Mouse (Mus musculus): Measurements from ENCODE around the gene Tspan18. TPM values are rescaled to one million over a fixed set of nuclear protein-coding genes. Genes with fewer than 3 reads are reported as not detected.

The Tspan18 gene
- total RNA-seq, 2 experiments from 2014 or later, result 37.1 to 40.1 TPM

DNA sequence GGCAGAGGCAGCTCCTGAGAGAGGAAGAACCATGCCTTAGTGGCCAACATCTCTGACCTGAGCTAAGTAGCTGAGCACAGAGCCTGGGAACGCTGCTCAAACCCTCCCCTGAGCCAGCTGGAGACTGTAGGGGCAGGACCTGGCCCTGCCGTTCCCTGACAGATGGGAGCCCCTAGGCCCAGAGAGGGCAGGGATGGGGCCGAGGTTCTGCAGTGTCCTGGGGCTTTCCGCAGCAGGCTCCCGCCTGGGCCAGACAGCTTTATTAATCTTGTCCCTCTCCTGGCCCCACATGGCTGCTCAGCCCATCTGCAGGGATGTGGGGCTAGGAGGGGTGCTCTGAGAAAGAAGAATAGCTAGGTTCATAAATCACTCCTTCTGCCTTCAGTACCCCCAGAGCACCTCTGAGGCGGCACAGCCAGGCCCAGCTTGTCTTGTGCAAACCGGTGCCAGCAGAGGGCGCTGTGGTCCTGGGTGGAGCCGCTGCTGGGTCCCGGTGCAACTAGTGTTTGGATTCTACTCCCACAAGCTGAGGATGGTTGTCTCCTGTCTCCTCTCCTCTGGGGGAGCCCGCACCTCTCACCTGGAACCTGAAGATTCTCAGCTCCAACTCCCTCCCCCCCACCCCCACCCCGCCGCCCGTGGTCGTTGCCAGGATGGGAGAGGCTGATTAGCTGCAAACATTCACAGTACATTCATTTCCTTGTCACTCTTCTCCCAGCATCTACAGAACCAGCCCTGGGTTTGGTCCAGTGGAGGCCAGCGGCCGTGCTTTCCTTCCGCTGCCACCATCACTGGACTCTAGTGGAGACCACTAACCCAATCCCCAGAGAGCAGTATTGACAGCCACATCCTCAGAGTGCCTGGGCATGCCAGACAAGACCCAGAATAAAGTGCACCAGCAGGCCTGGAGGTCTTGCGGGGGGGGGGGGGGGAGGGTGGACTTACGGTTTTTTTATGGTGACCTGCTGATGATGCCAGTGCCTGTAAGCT, 107.4 kb downstream of the Tspan18 start:
- DNase-seq (ENCODE audit: extremely low spot score in 1 of 2, low spot score in 1 of 2), result peak; percentile 87 to 97

DNA sequence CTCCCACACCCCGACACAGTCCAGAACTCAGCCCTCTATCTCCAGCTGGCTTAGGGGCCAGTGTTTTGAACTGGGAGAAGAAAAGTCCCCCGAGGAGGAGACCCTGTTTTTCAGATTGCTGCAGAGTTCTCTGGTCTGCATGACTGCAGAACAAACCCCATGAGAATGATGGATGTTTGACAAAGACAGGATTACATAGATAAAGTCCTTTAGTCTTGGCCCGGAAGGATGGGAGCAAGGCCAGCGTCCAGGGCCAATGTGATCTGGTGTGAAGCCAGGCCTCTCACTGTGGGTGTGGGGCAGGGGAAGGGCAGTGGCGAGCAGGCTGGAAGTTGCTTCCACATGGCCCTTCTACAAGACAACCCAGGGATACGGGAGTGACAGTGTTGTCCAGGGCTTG, 110.8 kb downstream of the Tspan18 start:
- no peak for DNase-seq (ENCODE audit: extremely low spot score in 1 of 2, low spot score in 1 of 2)

DNA sequence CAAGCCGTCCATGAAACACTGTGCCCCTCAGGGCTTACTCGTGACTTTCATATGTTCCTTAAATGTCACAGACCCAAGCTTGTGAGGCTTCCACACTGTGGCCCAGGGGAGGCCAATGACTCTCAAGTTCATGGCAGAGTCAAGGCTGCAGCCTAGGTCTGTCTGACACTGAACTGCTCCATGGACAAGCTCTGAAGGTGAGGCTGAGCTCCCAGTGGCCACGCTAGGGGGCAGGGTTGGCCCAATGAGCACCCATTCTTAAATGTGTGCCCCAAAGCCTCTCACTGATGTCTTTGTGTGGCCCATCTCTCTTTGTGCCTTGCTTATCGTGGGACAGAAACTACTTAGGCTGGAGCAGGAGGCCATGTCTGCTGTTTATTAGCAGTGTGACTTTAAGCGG, 113.9 kb downstream of the Tspan18 start:
- no peak for DNase-seq (ENCODE audit: extremely low spot score in 1 of 2, low spot score in 1 of 2)

DNA sequence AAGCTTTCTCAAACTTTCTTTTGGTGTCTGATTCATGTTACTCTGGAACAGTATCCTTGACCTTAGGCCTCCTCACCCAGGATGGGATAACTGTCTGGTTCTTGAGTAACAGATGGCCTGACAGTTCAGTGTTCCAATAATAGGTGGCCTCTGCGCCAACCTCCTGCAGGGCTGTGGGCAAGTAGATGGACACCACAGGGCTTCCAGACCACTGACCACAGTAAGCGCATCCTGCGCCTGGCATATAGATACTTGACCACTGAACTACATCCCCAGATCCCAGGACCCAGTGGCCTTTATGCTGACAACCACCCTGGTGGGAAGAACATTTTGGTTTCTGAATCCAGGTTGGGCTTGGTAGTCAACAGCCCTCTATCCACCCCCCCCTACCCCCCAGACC, 114.7 kb downstream of the Tspan18 start:
- DNase-seq (ENCODE audit: extremely low spot score in 1 of 2, low spot score in 1 of 2), result no peak

DNA sequence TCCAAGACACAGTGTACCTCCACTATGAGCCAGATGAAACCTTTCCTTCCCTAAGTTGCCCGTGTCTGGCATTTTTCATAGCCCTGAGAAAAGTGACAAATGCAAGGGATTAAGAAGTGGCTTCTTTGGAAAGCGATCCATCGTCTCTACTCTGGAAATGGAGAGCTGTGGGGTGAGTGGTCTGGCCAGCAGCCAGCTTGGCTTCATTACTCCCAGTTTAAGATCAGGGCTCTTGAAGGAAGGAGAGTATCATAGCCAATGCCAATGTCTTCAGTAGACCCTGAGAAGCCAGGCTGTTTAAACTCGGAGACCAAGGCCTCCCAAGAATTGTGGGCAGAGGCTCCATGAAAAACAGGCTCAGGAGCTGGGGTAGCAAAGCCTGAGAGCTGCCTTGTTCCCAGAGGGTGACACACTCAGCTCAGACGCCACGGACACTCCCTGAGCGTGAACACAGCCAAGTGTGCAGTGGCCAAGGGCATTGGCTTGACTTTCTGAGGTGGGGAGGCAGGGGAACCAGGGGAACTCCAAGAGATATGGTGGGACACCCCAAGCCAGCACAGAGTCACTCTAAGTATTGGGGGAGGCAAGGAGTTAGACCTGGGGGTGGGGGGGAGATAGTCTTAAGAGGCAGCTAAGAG, 115.8 kb downstream of the Tspan18 start:
- no peak for DNase-seq (ENCODE audit: extremely low spot score in 1 of 2, low spot score in 1 of 2)

DNA sequence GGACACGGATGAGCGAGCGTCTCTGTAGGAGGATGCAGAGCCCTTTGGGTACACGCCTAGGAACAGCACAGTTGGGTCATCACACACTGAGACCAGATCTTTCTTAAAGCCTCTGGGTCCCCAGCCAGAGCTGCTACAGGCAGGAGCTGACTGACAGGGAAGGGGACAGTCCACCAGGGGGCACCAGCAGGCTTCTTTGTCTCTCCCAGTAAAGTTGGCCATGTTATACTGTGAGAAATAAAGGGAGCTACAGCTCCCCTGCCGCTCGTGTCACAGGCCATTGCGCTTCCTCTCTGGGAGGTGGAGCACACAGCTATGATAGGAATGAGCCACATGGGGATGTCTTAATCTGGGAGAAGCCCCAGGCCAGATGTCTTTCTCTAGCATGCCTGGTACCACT, 117.3 kb downstream of the Tspan18 start:
- DNase-seq (ENCODE audit: extremely low spot score in 1 of 2, low spot score in 1 of 2), result peak; percentile 90 to 98

DNA sequence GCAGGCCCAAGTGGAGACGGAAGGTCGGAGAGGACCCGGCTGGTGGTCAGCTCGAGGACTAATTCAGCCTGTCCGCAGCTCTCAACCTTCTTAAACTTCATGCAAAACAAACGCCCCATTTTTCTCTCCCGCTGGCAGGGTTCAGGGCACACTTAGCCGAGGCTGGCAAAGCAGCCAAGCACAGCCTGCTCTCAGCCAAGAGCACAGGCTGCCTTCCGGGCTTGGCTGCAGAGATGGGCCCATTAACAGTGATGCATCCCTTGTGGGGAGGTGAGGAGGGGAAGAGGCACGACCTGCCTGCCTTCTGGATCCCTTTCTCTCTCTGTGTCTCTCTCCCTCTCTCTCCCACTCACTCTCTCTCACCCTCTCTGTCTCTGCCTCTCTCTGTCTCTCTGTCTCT, 118.5 kb downstream of the Tspan18 start:
- no peak for DNase-seq (ENCODE audit: extremely low spot score in 1 of 2, low spot score in 1 of 2)

DNA sequence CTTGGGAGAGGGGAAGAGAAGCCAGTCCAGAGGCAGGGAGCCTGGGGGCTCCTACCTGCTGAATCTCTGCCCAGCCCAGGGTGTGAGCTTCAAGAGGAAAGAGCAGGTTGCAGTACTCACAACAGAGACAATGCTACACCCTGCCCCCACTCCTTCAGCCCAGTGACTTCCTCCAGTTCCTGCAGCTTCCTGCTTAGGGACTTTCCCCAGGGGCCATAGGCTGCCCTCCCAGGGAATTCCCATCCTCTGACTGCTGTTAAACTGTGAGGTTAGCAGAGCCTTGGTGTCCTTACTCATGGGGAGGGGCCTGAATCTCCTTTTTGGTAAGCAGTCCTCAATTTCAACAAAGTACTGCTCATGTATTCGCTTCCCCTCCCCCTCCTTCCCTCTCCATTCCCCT, 120.1 kb downstream of the Tspan18 start:
- no peak for DNase-seq (ENCODE audit: extremely low spot score in 1 of 2, low spot score in 1 of 2)

DNA sequence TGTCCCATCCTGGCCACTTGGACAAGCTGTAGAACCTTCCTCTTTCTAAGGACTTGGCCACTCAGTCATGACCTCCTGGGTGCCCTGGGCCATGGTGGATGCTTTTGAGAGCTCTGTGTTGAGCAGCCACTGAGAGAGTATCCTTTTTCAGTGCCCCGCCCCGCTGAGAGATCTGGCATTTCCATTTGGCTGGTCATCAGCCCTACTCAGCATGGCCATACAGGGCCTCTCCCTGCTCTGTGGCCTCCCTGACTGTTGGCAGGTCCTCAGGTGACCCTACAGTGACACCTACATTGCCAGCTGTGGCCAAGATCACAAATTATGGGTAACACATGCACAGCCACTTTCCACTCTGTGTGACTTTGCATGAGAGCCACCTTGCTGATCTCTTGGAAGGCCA, 121.4 kb downstream of the Tspan18 start:
- no peak for DNase-seq (ENCODE audit: extremely low spot score in 1 of 2, low spot score in 1 of 2)

DNA sequence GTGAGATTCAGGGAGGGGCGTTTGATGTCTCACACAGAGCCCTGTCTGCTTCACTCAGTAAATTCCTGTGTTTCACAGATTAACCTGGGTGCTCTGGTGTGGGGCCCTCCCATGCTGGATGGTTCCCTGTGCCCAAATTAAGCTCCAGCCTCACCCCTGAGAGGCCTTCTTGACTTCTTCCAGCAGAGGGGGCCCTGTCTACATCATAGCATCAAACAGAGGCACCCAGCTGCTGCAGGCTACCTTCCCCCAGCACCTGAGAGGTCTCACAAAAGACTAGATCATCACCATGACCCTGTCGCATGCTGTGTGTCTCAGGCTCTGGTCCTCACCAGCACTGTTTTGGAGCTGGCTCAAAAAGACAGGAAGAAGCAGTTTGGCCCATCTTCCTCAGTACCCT, 121.9 kb downstream of the Tspan18 start:
- no peak for DNase-seq (ENCODE audit: extremely low spot score in 1 of 2, low spot score in 1 of 2)

DNA sequence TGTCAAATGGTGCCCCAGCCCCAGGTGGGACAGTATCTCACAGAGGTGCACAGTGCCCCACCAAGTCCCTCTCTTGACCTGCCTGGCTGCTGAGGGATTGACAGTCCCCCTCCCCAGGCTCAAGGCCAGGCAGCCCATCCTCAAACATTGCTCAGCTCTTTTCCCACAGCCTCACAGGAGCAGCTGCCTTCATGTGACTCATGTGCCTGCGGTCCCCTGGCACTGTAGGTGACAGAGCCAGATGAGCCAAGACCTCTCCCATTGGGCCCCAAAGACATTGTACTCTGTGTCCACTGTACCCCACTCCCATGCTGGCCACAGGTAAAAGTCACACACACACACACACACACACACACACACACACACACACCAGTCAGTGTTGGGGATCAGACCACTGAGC, 128.2 kb downstream of the Tspan18 start:
- DNase-seq (ENCODE audit: extremely low spot score in 1 of 2, low spot score in 1 of 2), result no peak

DNA sequence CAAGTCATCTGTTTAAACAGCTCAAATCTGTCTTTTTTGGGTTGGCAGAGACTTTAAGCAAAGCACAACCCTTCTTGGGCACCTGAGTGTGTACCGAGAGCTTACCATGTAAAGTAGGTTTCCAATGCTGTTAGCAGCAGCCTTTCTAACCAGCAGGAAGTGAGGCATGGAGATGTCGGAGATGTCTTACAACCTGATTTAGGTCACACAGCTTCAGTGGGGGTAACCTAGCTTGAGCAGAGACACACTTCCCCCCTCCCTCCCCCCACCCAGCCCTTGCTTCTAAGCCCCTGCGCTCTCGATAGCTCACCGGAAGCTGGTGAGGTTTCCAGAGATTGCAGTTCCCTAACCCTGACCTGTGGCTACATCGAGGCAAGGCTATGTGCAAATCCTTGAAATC, 129.7 kb downstream of the Tspan18 start:
- DNase-seq (ENCODE audit: extremely low spot score in 1 of 2, low spot score in 1 of 2), result no peak

DNA sequence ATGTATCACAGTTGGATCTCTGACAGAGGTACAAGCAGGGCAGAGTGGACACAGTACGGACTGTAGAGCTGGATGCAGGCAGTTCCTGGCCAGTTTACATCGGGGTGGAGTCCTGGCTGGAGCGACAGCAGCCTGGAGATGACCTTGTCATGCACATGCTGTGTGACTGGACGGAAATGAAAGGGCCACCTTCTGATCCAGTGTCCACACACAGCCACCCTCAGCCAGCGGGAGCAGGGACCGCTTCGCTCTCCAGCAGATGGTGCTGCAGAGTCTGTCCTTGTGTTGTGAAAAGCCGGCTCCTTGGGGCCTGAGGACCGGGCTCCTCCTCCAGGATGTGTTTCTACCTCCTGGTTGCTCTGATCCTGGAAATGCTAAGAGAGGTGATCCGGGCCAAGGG, 130.6 kb downstream of the Tspan18 start:
- DNase-seq (ENCODE audit: extremely low spot score in 1 of 2, low spot score in 1 of 2), result peak in 1 of 2 experiments; percentile 54

DNA sequence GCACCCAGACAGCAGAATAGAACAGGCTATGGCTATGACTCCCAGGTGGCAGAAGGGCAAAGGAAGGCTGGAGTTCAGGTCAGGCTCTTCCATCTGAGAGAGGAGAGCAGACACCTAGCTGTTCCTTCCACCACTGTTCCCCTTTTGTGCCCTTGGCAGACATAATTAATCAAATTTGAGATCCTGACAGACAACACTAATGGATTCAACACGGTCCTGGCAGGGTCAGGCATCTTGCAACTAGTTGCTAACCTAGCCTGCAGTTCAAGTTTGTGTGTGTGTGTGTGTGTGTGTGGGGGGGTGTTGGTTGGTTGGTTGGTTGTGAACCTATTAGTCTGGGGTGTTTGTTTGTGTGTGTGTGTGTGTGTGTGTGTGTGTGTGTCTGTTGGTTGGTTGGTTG, 131.5 kb downstream of the Tspan18 start:
- DNase-seq (ENCODE audit: extremely low spot score in 1 of 2, low spot score in 1 of 2), result no peak

DNA sequence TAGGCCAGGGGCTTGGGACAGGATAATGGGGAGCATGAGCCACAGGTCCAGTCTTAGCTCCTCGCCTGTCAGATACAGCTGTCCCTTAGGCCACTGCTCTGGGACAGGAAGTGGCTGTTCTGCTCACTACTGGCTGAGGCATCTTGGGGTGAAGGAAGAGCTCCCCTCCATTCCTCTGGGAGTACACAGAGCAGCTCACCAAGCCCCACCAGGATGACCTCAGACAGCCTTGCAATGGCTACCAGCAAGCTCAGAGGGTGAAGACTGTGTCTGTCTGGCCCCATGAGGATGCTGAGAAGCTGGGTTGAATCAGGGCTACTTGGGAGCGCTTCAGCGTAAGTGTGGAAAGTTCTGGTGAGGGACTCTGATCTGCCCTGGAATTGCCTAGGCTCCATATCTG, 132.3 kb downstream of the Tspan18 start:
- DNase-seq (ENCODE audit: extremely low spot score in 1 of 2, low spot score in 1 of 2), result no peak

DNA sequence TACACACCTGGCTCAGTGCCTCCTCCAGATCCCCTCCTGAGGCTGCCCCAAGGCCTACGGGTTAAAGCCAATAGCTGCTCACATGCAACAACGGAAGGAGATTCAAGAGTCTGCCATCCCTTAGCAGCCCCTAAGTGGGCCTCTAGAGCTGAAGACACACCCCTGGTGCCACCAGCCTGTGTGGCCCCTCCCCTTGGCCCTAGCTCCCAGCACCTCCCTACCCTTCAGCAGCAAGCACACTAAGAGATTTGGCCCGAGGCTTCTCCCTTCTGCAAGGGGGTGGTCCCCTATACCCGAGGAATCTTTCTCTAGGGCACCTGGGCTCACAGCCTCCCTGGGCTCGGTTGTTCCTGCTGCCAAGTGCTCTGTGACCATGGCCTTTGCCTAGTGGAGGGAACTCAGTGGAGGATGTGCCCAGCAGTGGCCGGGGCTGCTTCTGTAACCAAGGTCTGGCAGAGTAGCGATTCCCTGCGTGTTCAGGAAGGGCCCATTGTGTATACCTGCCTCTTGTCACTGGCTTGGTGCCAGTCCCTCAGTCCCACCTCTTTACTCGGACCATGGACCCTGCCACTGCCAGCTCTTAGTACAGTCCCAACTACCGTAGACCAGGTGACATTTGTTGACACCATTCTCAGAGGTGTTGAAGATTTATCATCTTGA, 133.5 kb downstream of the Tspan18 start:
- DNase-seq (ENCODE audit: extremely low spot score in 1 of 2, low spot score in 1 of 2), result no peak

DNA sequence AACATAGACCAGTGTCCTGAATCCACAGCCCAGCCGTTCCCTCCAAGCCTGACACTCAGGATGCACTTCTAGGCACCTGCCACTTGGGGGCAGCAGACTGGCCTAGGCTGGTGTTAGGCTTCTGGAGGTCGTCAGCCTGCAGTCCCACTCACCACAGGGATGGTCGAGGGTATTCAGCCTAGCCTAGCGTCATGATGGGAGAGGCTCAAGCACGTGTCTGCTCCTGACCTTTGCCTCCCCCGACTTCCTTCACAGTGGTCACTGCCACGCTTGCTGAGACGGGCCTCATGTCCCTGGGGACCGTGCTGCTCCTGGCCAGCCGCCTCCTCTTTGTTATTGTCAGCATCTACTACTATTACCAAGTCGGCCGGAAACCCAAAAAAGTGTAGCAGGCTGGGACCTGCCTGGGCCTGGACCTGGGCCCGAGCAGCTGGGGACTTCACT, 134.8 kb downstream of the Tspan18 start:
- DNase-seq (ENCODE audit: extremely low spot score in 1 of 2, low spot score in 1 of 2), result peak in 1 of 2 experiments; percentile 65

DNA sequence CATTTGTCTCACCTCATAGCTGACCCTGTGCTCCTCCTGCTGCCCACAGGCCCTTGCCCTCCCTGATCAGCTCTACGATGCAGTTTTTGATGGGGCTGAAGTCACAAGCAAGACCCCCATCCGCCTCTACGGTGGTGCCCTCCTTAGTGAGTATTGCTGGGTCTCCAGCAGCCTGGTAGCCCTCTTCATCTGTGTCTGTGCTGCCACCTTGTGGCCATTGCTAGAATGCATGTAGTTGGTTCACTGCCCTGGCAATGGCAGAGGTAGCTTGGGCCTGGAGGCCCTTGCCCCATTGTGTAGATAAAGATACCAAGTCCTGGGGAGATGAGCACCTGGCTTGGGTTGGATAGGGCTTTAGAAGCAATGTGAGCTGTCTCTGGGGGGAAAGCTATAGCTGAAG, 135.5 kb downstream of the Tspan18 start:
- peak; percentile 98 to 100 for DNase-seq (ENCODE audit: extremely low spot score in 1 of 2, low spot score in 1 of 2)

DNA sequence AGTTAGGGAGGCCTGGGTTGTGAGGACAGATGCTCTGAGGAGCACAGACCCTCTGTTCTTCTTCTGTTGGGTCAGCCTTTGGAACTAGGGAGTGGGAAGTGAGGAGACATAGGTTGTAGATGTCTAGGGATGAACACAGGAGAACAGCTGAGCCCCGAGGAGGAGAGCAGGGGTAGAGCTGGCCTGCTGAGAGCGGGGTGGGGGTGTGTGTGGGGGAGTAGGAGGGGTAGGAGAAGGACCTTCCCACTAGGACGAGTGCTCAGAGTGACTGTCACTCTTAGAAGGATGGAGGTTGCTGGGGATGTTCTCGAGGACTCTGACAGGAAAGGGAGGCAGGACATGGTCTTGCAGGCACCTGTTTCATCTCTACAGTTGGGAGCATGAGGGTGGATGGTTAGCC, 140.5 kb downstream of the Tspan18 start:
- DNase-seq (ENCODE audit: extremely low spot score in 1 of 2, low spot score in 1 of 2), result no peak

DNA sequence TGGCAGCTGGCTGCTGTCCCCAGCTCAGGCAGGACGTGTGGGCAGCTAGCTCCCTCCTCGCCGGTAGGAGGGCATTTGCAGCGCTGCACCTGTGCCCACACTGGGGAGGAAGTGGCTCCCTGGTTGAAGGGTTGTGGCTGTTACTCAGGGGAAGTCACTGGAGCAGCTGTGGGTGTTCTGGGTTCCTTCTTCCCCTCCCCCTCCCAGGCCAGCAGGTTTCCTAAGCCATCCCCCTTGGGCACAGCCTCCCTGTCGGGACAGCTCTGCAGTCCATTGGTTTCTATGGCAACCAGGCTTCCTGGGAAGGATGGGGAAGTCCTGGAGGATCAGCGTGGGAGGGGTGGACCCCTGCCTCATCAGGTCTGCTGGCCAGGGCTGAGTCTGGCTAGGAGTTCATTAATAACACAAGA, 141.6 kb downstream of the Tspan18 start:
- DNase-seq (ENCODE audit: extremely low spot score in 1 of 2, low spot score in 1 of 2), result no peak

DNA sequence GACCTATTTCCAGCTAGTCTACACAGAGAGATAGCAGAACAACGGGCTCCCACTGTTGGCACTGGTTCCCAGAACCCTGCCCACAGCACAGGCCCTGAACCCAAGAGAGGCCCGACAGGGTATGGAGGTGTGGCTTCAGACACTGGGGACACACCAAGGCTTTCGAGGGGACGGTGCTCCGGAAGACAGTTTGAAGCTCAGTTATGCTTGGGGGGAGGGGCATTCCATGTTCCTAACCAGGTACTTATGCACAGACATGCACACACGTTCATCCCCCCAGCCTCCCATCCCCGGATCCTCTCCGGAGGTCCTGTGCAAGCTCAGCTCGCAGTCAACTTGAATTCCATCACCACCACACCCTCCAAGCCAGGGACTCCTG, 142.1 kb downstream of the Tspan18 start:
- DNase-seq (ENCODE audit: extremely low spot score in 1 of 2, low spot score in 1 of 2), result no peak
